Mouse (Mus musculus): ENCODE data around the gene Olfml1.

DNA sequence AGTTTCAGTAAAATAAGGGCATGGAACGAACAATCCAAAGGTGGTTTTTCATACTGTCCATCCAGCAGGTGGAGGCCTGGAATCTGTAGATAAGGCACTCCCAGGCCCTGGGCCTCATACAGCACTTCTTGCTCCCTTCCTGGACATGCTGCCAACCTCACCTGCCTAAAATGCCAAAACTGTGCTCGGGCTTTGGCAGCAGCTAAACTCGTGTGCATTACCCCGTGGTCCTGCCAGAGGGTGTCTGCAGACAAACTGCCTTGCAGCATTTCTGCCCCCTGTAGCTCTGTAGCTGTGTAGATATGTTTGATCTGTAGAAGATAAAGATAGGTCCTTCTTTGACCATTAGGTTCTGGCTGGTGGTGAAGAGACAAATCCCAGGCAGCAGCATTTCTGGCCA is 1.7 kb downstream of the Olfml1 start:
- TF ChIP-seq CTCF (IDR thresholded peaks at IDR 0.05; ENCODE audit: low read depth) (no peak), EP300 (IDR thresholded peaks at IDR 0.05; ENCODE audit: low read depth) (no peak)

Data from liver, postnatal 0 days (tissue).